Mouse (Mus musculus) mouse embryonic stem cell (cell line): Measurements from ENCODE around the gene Nup133.

ENCODE experiments used
- in situ Hi-C, 2 experiments: fragments of 300-500 bp; cut with MboI; formaldehyde crosslinking; loops; 1 replicate in 1 of 2; 3 replicates in 1 of 2; pipeline ENCODE4 v1.14.3; 2019 to 2020; ENCODE audit warnings: low sequenced_read_pairs in 2 of 2, low pct_unique_long_range_greater_than_20kb in 1 of 2, mixed read lengths in 1 of 2; ENCODE audit not compliant: unreplicated experiment in 1 of 2

Gene Nup133

DNA sequence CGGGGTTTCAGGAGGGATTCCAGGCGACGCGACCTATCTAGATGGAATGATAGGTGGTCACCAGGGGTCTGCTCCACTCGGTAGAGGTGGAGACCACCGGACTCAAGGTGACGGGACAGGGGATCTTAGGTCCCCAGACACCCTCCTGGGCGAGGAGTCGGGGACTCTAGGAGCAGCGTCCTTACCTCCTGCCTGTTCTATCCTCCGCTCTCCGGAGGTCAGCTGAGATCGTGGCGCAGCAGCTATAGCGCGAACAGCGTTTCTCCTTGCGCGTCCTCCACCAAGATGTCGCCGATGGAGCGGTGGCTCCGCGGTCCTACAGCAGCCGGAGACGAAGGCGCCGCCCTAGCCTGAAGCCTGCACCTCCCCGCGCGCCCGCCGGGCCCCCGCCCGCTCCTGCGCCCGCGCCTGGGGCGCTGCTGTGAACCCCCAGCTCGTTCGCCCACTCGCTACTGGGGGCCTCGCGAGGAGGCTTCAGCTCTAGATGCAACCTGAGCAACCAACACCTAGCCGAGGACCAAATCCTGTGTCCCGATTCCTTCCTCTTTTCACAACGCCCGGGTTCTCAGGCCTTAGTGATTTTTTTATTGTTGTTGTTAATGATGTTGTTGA lies 89.3 kb downstream of the Nup133 start, which contains the start of gene Ccsap:
Gene Ccsap (minus strand): TSS at position 562 of the 612 bp plus-strand sequence.
- in situ Hi-C loops: no loop called here

DNA sequence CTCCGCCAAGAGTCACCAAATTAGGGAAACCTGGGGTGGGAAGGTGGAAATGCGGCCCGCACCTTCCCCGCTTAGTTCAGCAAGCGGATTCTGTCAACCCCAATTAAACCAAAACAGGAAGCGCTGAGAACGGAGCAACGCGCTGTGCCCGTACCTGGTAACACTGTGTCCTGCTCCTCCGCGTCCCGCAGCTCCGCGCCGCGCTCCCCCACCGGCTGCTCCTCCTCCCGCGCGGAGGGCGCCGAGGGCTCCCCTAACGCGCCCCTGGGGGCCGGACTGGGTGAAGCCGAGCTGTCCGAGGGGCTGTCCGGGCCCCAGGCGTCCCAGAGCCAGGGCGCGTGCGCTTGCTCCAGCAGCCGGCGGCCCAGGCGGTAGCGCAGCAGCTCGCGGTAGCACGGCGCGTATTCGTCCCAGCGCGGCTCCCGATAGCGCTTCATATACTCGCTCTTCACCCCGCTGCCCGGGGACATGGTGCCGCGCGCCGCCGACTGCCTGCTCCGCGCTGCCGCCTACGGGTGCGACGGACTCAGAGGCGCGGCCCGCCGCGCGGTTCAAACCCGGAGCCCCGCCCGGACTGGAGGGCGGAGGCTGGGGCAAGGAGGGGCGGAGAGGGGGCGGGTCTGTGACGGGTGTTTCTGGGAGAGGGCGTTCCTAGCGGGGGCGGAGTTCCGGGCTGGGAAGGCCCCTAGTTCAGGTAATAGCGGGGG lies 90.0 kb downstream of the Nup133 start:
- in situ Hi-C loops: no loop called here

DNA sequence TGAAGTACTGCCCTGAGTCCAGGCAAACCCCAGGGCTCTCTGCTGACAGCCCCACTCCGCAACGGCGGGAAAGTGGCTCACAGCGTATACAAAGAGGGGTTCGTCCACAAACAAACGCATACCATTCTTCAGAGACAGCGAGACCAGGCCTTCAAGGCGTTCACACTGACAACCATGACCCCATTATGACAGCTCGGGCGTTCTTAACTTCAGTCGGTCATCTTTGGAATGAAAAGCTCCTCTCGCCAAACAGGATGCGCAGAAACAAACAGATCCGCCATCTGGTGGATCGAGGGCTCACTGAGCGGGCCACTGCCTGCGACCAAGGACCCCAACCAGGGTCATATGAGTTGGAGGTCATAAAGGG lies 90.5 kb downstream of the Nup133 start:
- in situ Hi-C loops: no loop called here

DNA sequence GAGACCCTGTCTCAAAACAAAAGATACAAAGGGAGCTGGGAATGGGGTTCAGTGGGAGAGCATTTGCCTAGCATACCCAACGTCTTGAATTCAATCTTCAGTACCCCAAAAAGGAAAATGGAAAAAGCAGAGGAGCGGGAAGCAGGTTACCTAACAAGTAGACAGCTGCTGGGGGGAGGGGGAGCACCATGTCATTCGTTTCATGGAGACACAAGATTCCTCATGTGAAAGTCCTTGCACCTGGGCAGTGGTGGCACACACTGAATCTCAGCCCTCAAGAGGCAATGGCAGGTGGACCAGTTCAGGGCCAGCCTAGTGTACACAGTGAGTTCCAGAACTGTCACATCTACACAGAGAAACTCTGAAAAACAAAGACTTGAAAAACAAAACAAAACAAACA lies 91.7 kb downstream of the Nup133 start:
- in situ Hi-C loops: no loop called here

GRCm38 (mm10) chr8:123854733-123855475 lies 94.2 kb downstream of the Nup133 start:
- in situ Hi-C loops: no loop called here

- in situ Hi-C loops: no loop called here
Measured at GRCm38 (mm10) chr8:123854252-123854651, 94.8 kb downstream of the Nup133 start.

- in situ Hi-C loops: no loop called here
Measured at GRCm38 (mm10) chr8:123851590-123851989, 97.5 kb downstream of the Nup133 start.

DNA sequence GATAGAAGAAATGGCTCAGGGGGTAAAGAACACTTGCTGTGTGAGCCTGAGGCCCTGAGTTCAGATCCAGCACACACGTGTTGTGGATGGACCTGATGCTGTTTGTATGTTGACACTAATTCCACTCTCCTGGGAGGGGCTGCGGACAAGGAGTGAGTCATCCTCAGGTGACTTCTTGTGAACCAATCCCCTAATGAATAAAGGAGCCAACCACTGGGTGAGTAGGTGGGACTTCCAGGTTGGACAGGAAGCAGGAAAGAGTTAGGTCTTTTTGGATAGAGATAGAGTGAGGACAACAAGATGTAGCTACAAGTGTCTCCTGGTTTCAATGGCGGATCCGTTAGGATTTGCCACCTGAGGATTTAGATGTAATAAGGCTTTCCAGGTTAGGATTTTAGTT lies 99.7 kb downstream of the Nup133 start:
- in situ Hi-C loops: no loop called here

DNA sequence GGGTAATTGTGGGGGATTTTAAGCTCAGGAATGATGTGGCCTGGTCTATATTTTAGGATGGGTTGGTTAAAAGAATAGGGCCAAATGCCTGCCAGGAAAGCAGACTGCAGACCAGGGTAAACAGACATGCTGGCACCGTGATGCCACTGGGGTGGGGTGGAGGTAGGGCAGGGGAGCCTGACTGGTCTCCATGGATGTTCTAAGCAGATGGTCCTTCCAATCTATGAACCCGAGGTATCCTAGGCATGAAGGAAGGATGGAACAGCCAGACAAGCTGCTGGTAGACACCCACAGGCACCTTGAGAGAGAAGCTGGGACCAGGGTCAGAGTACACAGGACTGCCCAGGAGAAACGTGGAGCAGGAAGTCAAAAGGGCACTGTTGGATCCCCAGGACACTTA lies 101.5 kb downstream of the Nup133 start:
- in situ Hi-C loops: no loop called here
